Mouse (Mus musculus) WW6 (cell line): ENCODE data around the gene Tent4b.

Source experiments
- DNase-seq: peaks from one replicate; pipeline ENCODE4 v3.0.0-alpha.2; 2013; ENCODE audit warnings: low read depth, low spot score

Tent4b gene

GRCm38 (mm10) chr8:88301589-88302437 is 102.8 kb downstream of the Tent4b start:
- DNase-seq: no peak

- DNase-seq: no peak
Observed at GRCm38 (mm10) chr8:88305814-88306213, 106.8 kb downstream of the Tent4b start.

- no peak for DNase-seq
Observed at GRCm38 (mm10) chr8:88306511-88306910, 107.5 kb downstream of the Tent4b start.

- no peak for DNase-seq
Observed at GRCm38 (mm10) chr8:88307736-88308135, 108.7 kb downstream of the Tent4b start.
